Mouse (Mus musculus) megakaryocyte, embryonic 14.5 days (primary cell): ENCODE measurements around the gene Gstm6.
A peak's percentile ranks its signal among the peaks of the same experiment; 100 is the strongest.

Experiments used
- FLI1 ChIP-seq: IDR thresholded peaks from 2 replicates; pipeline ENCODE4 v1.6.1; 2012; ENCODE audit warnings: low read length, inconsistent platforms, mixed read lengths
- GATA1 ChIP-seq: IDR thresholded peaks from 3 replicates; pipeline ENCODE4 v1.6.1; 2012; ENCODE audit warnings: mixed read lengths, low read length, inconsistent platforms, borderline replicate concordance

DNA sequence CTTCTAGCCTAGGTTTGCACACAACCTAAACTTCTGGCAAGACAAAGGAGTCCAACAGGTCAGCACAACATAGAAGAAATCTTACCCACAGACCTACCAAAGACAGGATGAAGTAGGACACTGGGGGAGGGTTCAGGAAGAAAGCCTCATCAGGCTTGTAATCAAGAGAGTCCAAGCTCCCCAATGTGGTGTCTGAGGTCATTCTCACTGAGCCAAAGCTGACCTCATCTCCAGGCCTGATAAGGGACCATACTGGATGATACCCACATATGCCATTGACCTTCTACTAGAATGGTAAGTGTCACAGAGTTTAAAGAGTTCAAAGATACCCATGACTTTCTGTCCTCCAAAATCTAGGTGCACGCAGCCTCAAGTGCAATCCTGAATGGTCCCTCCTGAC is 30.7 kb upstream of the Gstm6 start:
- TF ChIP-seq GATA1 (peak; percentile 46; the same call in 1 of the 3 replicates), FLI1 (no peak)
